In the genomic region with DNA sequence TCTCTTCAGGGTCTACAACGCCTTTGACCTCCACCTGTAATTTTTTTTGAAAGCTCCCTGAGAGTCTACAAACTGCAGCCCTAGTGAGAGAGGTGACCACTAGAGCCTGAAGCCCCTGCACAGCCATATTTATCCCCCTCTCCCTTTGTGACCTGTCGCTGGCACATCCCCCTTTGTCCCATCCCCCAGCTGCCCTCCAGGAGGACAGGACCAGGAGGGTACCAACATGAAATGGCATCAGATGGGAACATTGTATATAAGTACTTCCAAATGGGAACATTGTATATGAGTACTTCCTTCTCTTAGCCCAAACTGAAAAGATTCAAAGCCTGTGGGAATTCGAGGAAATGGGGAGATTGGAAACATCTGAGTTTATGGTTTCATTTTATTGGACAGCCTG, we compare ENCODE assay signal across 36 mouse cellular contexts. TPM values are rescaled to one million over a fixed set of nuclear protein-coding genes. Genes with fewer than 3 reads are reported as not detected.
"Had no signal": no experiment of that assay in that cellular context is flagged by ENCODE, and none has a peak within 500 bp of the region (broad histone marks: within the 10 kb centered on the region; RNA-seq: fewer than 3 reads in every experiment).

A gene (minus strand): TSS at position 101 of the 400 bp plus-strand sequence.

- ATAC-seq: forebrain, embryonic 13.5 days; forebrain, embryonic 14.5 days; forebrain, embryonic 15.5 days; forebrain, embryonic 16.5 days; forebrain, postnatal 0 days had no signal

- DNase-seq: cerebellum, adult 18-20 months; cerebellum, adult 2 months; cerebellum, adult 8-10 months; cerebellum, adult 9-10 months; cerebellum, adult 9-11 months; cerebellum, postnatal 10 days; cerebellum, postnatal 14 days; cerebellum, postnatal 25 days; cerebellum, postnatal 36 days; embryo, embryonic 11 days; forebrain, postnatal 0 days; gastrocnemius, adult 2 months; gastrocnemius, postnatal 10 days; gastrocnemius, postnatal 14 days; gastrocnemius, postnatal 25 days; gastrocnemius, postnatal 36 days; heart, adult 18-20 months had no signal

- H3K4me3 ChIP-seq: embryonic facial prominence, embryonic 10.5 days; embryonic facial prominence, embryonic 12.5 days; embryonic facial prominence, embryonic 13.5 days; embryonic facial prominence, embryonic 15.5 days; erythroblast, embryonic 14.5 days; forebrain, embryonic 10.5 days; forebrain, embryonic 12.5 days; forebrain, embryonic 13.5 days; forebrain, embryonic 15.5 days; gastrocnemius, adult 2 months had no signal

- H3K36me3 ChIP-seq: embryonic facial prominence, embryonic 10.5 days; embryonic facial prominence, embryonic 12.5 days; embryonic facial prominence, embryonic 13.5 days; embryonic facial prominence, embryonic 15.5 days; forebrain, embryonic 10.5 days; forebrain, embryonic 12.5 days; forebrain, embryonic 15.5 days had no signal

- H3K27me3 ChIP-seq: embryonic facial prominence, embryonic 12.5 days; embryonic facial prominence, embryonic 13.5 days; embryonic facial prominence, embryonic 15.5 days; forebrain, embryonic 12.5 days; forebrain, embryonic 13.5 days; forebrain, embryonic 15.5 days had no signal

- H3K27ac ChIP-seq: embryonic facial prominence, embryonic 10.5 days; embryonic facial prominence, embryonic 12.5 days; embryonic facial prominence, embryonic 13.5 days; embryonic facial prominence, embryonic 15.5 days; forebrain, embryonic 10.5 days; forebrain, embryonic 12.5 days; forebrain, embryonic 13.5 days; forebrain, embryonic 15.5 days; gastrocnemius, adult 2 months had no signal

- H3K4me2 ChIP-seq: embryonic facial prominence, embryonic 12.5 days; embryonic facial prominence, embryonic 13.5 days; embryonic facial prominence, embryonic 15.5 days; forebrain, embryonic 12.5 days; forebrain, embryonic 13.5 days; forebrain, embryonic 15.5 days had no signal

- H3K9ac ChIP-seq: embryonic facial prominence, embryonic 12.5 days; embryonic facial prominence, embryonic 13.5 days; embryonic facial prominence, embryonic 15.5 days; forebrain, embryonic 12.5 days; forebrain, embryonic 13.5 days; forebrain, embryonic 15.5 days; forebrain, postnatal 0 days had no signal

- H3K4me1 ChIP-seq: embryonic facial prominence, embryonic 12.5 days; embryonic facial prominence, embryonic 15.5 days had no signal

- H3K9me3 ChIP-seq: embryonic facial prominence, embryonic 10.5 days; embryonic facial prominence, embryonic 12.5 days; embryonic facial prominence, embryonic 13.5 days; embryonic facial prominence, embryonic 15.5 days; forebrain, embryonic 12.5 days; forebrain, embryonic 13.5 days; forebrain, embryonic 15.5 days had no signal

RNA-seq across cellular contexts. Expression of the gene that starts here (rescaled TPM):
- total RNA-seq: forebrain, postnatal 0 days; gastrocnemius, adult 18-20 months; gastrocnemius, adult 2 months; gastrocnemius, adult 8-10 months; gastrocnemius, postnatal 10 days; gastrocnemius, postnatal 14 days; gastrocnemius, postnatal 25 days; gastrocnemius, postnatal 36 days; gastrocnemius, postnatal 4 days; heart, adult 18-20 months had no signal
- polyA plus RNA-seq: cerebellum, adult 2 months; cortical plate, adult 2 months; embryonic facial prominence, embryonic 10.5 days; embryonic facial prominence, embryonic 11.5 days; embryonic facial prominence, embryonic 12.5 days; embryonic facial prominence, embryonic 13.5 days; embryonic facial prominence, embryonic 14.5 days; embryonic facial prominence, embryonic 15.5 days; erythroblast, embryonic 14.5 days; forebrain, embryonic 10.5 days; forebrain, embryonic 11.5 days; forebrain, embryonic 12.5 days; forebrain, embryonic 13.5 days; forebrain, embryonic 14.5 days; forebrain, embryonic 15.5 days; forebrain, embryonic 16.5 days; forebrain, postnatal 0 days; frontal cortex, adult 2 months had no signal
